Mouse (Mus musculus): ENCODE measurements around the gene Gins1.

DNA sequence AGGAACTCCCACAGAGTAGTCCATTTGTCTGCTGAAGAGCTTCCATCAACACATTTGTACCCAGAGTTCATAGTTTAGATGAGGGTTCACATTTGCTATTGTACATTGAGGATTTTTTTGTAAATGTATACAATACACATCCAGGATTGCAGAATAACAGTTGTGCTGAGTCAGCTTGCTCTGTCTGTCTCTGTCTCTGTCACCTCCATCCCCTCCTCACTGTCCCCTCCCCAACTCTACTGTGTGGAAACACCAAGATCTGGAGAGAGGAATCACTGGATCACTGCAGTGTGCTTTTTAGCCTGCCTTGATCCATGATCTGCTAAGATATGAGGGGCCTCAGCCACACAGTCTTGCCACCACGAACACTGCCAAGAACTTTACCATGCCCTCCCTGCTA lies 19.4 kb upstream of the Gins1 start:
- no peak for TF ChIP-seq POLR2A (IDR thresholded peaks at IDR 0.05; ENCODE audit: insufficient read length, low read depth)
- no peak for TF ChIP-seq TCF12 (IDR thresholded peaks at IDR 0.05; ENCODE audit: insufficient read depth, poor library complexity, severe bottlenecking)
- TF ChIP-seq E2F4 (IDR thresholded peaks at IDR 0.05; ENCODE audit: insufficient read depth), result no peak
- no peak for TF ChIP-seq MYOG (IDR thresholded peaks at IDR 0.05; ENCODE audit: control insufficient read depth in 1 of 3, insufficient read depth in 1 of 3, insufficient read length in 2 of 3, low read depth in 2 of 3)
- no peak for TF ChIP-seq MAX (IDR thresholded peaks at IDR 0.05; ENCODE audit: low read depth)
- no peak for TF ChIP-seq CEBPB (IDR thresholded peaks at IDR 0.05; ENCODE audit: insufficient read depth, poor library complexity, severe bottlenecking)
- no peak for TF ChIP-seq MYOD1 (IDR thresholded peaks at IDR 0.05; ENCODE audit: control insufficient read depth in 1 of 3, insufficient read length in 2 of 3, low read depth in 2 of 3)

Measured in myocyte (in vitro differentiated cells).